Mouse (Mus musculus) CH12.LX (cell line): Measurements from ENCODE around the gene Prkg2. TPM values are rescaled to one million over a fixed set of nuclear protein-coding genes. Genes with fewer than 3 reads are reported as not detected.

ENCODE experiments used
- DNase-seq: peaks from one replicate; pipeline ENCODE4 v3.0.0-alpha.2; 2013; ENCODE audit errors: extremely low read depth
- H3K27ac ChIP-seq: 2 replicates; pipeline ENCODE4 v1.5.1; 2012; ENCODE audit warnings: low read depth, mild to moderate bottlenecking, control low read depth, moderate library complexity; ENCODE audit not compliant: insufficient read depth
- H3K27me3 ChIP-seq: replicated peaks from 2 replicates; pipeline ENCODE3; 2012; ENCODE audit warnings: inconsistent platforms
- H3K36me3 ChIP-seq, 2 experiments: replicated peaks in 1 of 2; 2 replicates each; pipeline versions ENCODE3 to v1.6.1; 2012; ENCODE audit warnings: inconsistent platforms in 1 of 2, low read length in 1 of 2, mild to moderate bottlenecking in 1 of 2, mixed read lengths in 1 of 2, moderate library complexity in 1 of 2; ENCODE audit not compliant: control insufficient read depth in 1 of 2, insufficient read depth in 1 of 2
- H3K4me1 ChIP-seq, 2 experiments: 2 replicates each; pipeline ENCODE4 v1.6.1; 2012; ENCODE audit warnings: inconsistent platforms in 1 of 2, moderate library complexity in 1 of 2; ENCODE audit not compliant: insufficient read depth in 2 of 2, control insufficient read depth in 1 of 2
- H3K4me2 ChIP-seq: 2 replicates; pipeline ENCODE4 v1.6.1; 2012; ENCODE audit warnings: low read depth, mild to moderate bottlenecking, control low read depth; ENCODE audit not compliant: poor library complexity, insufficient read depth, severe bottlenecking
- H3K4me3 ChIP-seq, 3 experiments: fragments of 150-350 bp in 1 of 3; sonication (generic) in 1 of 3; replicated peaks in 1 of 3; 2 replicates each; pipeline versions ENCODE3 to v1.5.1; 2011 to 2012; ENCODE audit warnings: low read depth in 2 of 3, low read length in 2 of 3, mild to moderate bottlenecking in 2 of 3, moderate library complexity in 2 of 3, control low read depth in 1 of 3, improper control_type of control experiment in 1 of 3, inconsistent platforms in 1 of 3, mixed read lengths in 1 of 3; ENCODE audit not compliant: poor library complexity in 1 of 3
- H3K79me2 ChIP-seq: replicated peaks from 2 replicates; pipeline ENCODE4 v1.6.1; 2012; ENCODE audit warnings: mild to moderate bottlenecking, moderate library complexity; ENCODE audit not compliant: control insufficient read depth, poor library complexity, insufficient read depth, severe bottlenecking; ENCODE audit errors: extremely low read depth
- H3K9ac ChIP-seq: 2 replicates; pipeline ENCODE4 v1.6.1; 2012; ENCODE audit warnings: low read depth, mild to moderate bottlenecking, control low read depth, moderate library complexity; ENCODE audit not compliant: insufficient read depth
- H3K9me3 ChIP-seq: replicated peaks from 2 replicates; pipeline ENCODE3; 2012; ENCODE audit warnings: low read length, inconsistent platforms, mixed read lengths
- BHLHE40 ChIP-seq: IDR thresholded peaks from 2 replicates; pipeline ENCODE4 v1.6.1; 2011; ENCODE audit warnings: mild to moderate bottlenecking, low read depth, low read length, improper control_type of control experiment
- CHD1 ChIP-seq: IDR thresholded peaks from 2 replicates; pipeline ENCODE4 v1.6.1; 2012; ENCODE audit warnings: low read depth, low read length, improper control_type of control experiment, inconsistent platforms
- CTCF ChIP-seq, 2 experiments: IDR thresholded peaks in 1 of 2; conservative IDR thresholded peaks in 1 of 2; 2 replicates each; pipeline ENCODE4 v1.5.1; 2011 to 2012; ENCODE audit warnings: low read depth in 2 of 2, low read length in 2 of 2, improper control_type of control experiment in 1 of 2, inconsistent platforms in 1 of 2, mild to moderate bottlenecking in 1 of 2, moderate library complexity in 1 of 2
- E2F4 ChIP-seq: IDR thresholded peaks from 2 replicates; pipeline ENCODE4 v1.6.1; 2011; ENCODE audit warnings: low read depth, low read length, improper control_type of control experiment; ENCODE audit not compliant: insufficient replicate concordance
- ELF1 ChIP-seq: IDR thresholded peaks from 2 replicates; pipeline ENCODE4 v1.6.1; 2014; ENCODE audit warnings: low read depth, mild to moderate bottlenecking, inconsistent platforms, low read length, improper control_type of control experiment
- EP300 ChIP-seq: IDR thresholded peaks from 2 replicates; pipeline ENCODE4 v1.6.1; 2011; ENCODE audit warnings: low read length, improper control_type of control experiment
- HCFC1 ChIP-seq: IDR thresholded peaks from 2 replicates; pipeline ENCODE4 v1.6.1; 2012; ENCODE audit warnings: low read depth, mild to moderate bottlenecking, inconsistent platforms, low read length, improper control_type of control experiment
- JUN ChIP-seq: IDR thresholded peaks from 2 replicates; pipeline ENCODE4 v1.6.1; 2011; ENCODE audit warnings: low read depth, mild to moderate bottlenecking, low read length, improper control_type of control experiment, moderate library complexity; ENCODE audit not compliant: insufficient read depth
- KAT2A ChIP-seq: IDR thresholded peaks from 2 replicates; pipeline ENCODE4 v1.6.1; 2012; ENCODE audit warnings: low read length, improper control_type of control experiment, inconsistent platforms; ENCODE audit not compliant: insufficient replicate concordance
- MAX ChIP-seq: IDR thresholded peaks from 2 replicates; pipeline ENCODE4 v1.6.1; 2011; ENCODE audit warnings: low read length, improper control_type of control experiment
- MAZ ChIP-seq: IDR thresholded peaks from 2 replicates; pipeline ENCODE4 v1.6.1; 2012; ENCODE audit warnings: low read depth, mild to moderate bottlenecking, inconsistent platforms, low read length, improper control_type of control experiment, moderate library complexity
- MXI1 ChIP-seq: IDR thresholded peaks from 2 replicates; pipeline ENCODE4 v1.6.1; 2011; ENCODE audit warnings: mild to moderate bottlenecking, low read depth, low read length, improper control_type of control experiment
- NELFE ChIP-seq: IDR thresholded peaks from 2 replicates; pipeline ENCODE4 v1.6.1; 2011; ENCODE audit warnings: low read depth, low read length, improper control_type of control experiment
- POLR2A ChIP-seq: IDR thresholded peaks from 2 replicates; pipeline ENCODE4 v1.6.1; 2011; ENCODE audit warnings: low read depth, mild to moderate bottlenecking, improper control_type of control experiment, low read length
- SIN3A ChIP-seq: IDR thresholded peaks from 2 replicates; pipeline ENCODE4 v1.6.1; 2012; ENCODE audit warnings: low read length, improper control_type of control experiment, inconsistent platforms
- SMC3 ChIP-seq: IDR thresholded peaks from 2 replicates; pipeline ENCODE4 v1.6.1; 2011; ENCODE audit warnings: low read depth, low read length, improper control_type of control experiment
- TBP ChIP-seq: conservative IDR thresholded peaks from 2 replicates; pipeline ENCODE4 v1.6.1; 2011; ENCODE audit warnings: low read depth, low read length, improper control_type of control experiment
- TCF12 ChIP-seq: IDR thresholded peaks from 2 replicates; pipeline ENCODE4 v1.6.1; 2014; ENCODE audit warnings: low read depth, mild to moderate bottlenecking, inconsistent platforms, low read length, improper control_type of control experiment
- USF1 ChIP-seq: IDR thresholded peaks from 2 replicates; pipeline ENCODE4 v1.6.1; 2014; ENCODE audit warnings: low read depth, mild to moderate bottlenecking, inconsistent platforms, low read length, improper control_type of control experiment
- ZKSCAN1 ChIP-seq: IDR thresholded peaks from 2 replicates; pipeline ENCODE4 v1.6.1; 2012; ENCODE audit warnings: low read depth, inconsistent platforms, low read length, improper control_type of control experiment, borderline replicate concordance
- ZNF384 ChIP-seq: IDR thresholded peaks from 2 replicates; pipeline ENCODE4 v1.6.1; 2012; ENCODE audit warnings: low read depth, low read length, improper control_type of control experiment, inconsistent platforms
- dilution Hi-C: fragments of 300-500 bp; cut with MboI; formaldehyde crosslinking; loops from 2 replicates; pipeline ENCODE4 v1.14.3; 2020; ENCODE audit warnings: low sequenced_read_pairs; ENCODE audit not compliant: extremely low pct_unique_long_range_greater_than_20kb, extremely low pct_ligation_motif_present
- in situ Hi-C: fragments of 300-500 bp; cut with MboI; formaldehyde crosslinking; loops from 3 replicates; pipeline ENCODE4 v1.14.3; 2019; ENCODE audit warnings: low sequenced_read_pairs, low pct_ligation_motif_present, low pct_unique_long_range_greater_than_20kb, mixed read lengths
- polyA plus RNA-seq: library from polyadenylated mRNA; unstranded; fragments of >175 nt; gene quantifications from 2 replicates; pipeline ENCODE4 v1.2.1, GENCODE M21; 2012; ENCODE audit warnings: low read depth; ENCODE audit not compliant: insufficient read length
- total RNA-seq, 2 experiments: library from RNA; depleted of rRNA; stranded (reverse); fragments of 300-350 nt in 1 of 2; fragments of >200 nt in 1 of 2; gene quantifications; 2 replicates each; pipeline ENCODE4 v1.2.3; 2012 to 2014

The Prkg2 gene
- total and polyA plus RNA-seq, 3 experiments: not detected

DNA sequence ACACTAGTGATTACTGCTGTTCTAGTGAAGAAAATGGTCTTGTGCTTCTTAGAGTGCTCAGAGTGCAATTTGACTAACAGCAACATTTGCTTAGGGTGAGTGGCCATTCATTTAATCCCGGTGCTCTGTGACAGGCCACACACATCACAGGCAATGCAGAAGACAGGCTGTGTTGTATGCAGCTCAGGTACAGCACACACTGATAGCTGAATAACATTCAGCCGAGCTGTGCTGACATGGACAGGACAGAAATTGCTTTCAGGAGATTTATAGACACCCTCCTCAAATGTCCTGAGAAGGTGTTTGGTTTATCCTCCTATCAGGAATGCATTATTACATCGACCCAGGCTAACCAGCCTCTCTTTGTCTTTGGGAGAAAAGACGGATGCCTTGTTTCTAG lies 99.3 kb downstream of the Prkg2 start:
- H3K4me2 ChIP-seq: no peak overlapping the region
- H3K9ac ChIP-seq: no peak overlapping the region
- no peaks in the 10 kb centered on the region for H3K4me1 ChIP-seq
- no peak for TF ChIP-seq MAX
- TF ChIP-seq NELFE: no peak
- no peak for TF ChIP-seq MXI1
- no peak for TF ChIP-seq TCF12
- TF ChIP-seq EP300: no peak
- TF ChIP-seq JUN: no peak
- TF ChIP-seq E2F4: no peak
- TF ChIP-seq ZKSCAN1: no peak
- no peak for TF ChIP-seq KAT2A
- TF ChIP-seq SMC3: no peak
- no peak for TF ChIP-seq SIN3A
- no peak for TF ChIP-seq MAZ
- no peak for TF ChIP-seq HCFC1
- TF ChIP-seq CTCF (conservative IDR thresholded peaks at IDR 0.05 in 1 of 2, IDR thresholded peaks at IDR 0.05 in 1 of 2; ENCODE audit: low read depth in 2 of 2, low read length in 2 of 2): no peak
- TF ChIP-seq USF1: no peak
- no peak for TF ChIP-seq TBP
- TF ChIP-seq ELF1: no peak
- no peak for TF ChIP-seq CHD1
- no peak for TF ChIP-seq POLR2A
- no peak for TF ChIP-seq BHLHE40
- no peaks in the 10 kb centered on the region for H3K79me2 ChIP-seq
- no peaks in the 10 kb centered on the region for H3K9me3 ChIP-seq
- no peak overlapping the region for H3K27ac ChIP-seq
- in situ Hi-C loops (no loop called here), dilution Hi-C loops (no loop called here)
- H3K36me3 ChIP-seq: no peaks in the 10 kb centered on the region
- H3K4me3 ChIP-seq: no peak overlapping the region
- no peak for DNase-seq
- no peaks in the 10 kb centered on the region for H3K27me3 ChIP-seq

- 0 out of 2 replicates have a peak, but pooled peaks have one; percentile 8 for TF ChIP-seq ZNF384
- TF ChIP-seq TCF12: no peak
- H3K36me3 ChIP-seq: no peaks in the 10 kb centered on the region
- H3K4me2 ChIP-seq: no peak overlapping the region
Measured at GRCm38 (mm10) chr5:98936650-98937049, 100.5 kb downstream of the Prkg2 start.

More at GRCm38 (mm10) chr5:98936650-98937049, 100.5 kb downstream of the Prkg2 start:
- DNase-seq: no peak
- Histone ChIP-seq H3K27me3 (no peaks in the 10 kb centered on the region), H3K9me3 (no peaks in the 10 kb centered on the region), H3K79me2 (no peaks in the 10 kb centered on the region), H3K4me1 (no peaks in the 10 kb centered on the region), H3K27ac (no peak overlapping the region), H3K9ac (no peak overlapping the region), H3K4me3 (no peak overlapping the region)
- in situ Hi-C loops (no loop called here), dilution Hi-C loops (no loop called here)
